7 mouse cellular contexts compared by ENCODE assay signal in genomic region chr10:30089406-30089805, GRCm38 (mm10).
DNase-seq lines count a peak whose midpoint lies in the region; ATAC-seq lines count a peak whose summit lies in the region.

No protein-coding gene starts in this region.

- 48% methylated on average over 7 of the region's 7 CpGs for WGBS in forebrain, embryonic 13.5 days

- intact Hi-C loops in heart, postnatal 14 days (cut with DNase I): no loop called here

- H3K4me3 ChIP-seq in megakaryocyte, embryonic 14.5 days (replicated peaks): peak overlapping the region; percentile 6
- no peak overlapping the region for H3K4me3 ChIP-seq in forebrain, embryonic 13.5 days

- no peak overlapping the region for H3K27ac ChIP-seq in forebrain, embryonic 13.5 days

- DNase-seq in heart, postnatal 14 days: peak; percentile 11 to 13
- DNase-seq in left cerebral cortex, adult 8-10 months (ENCODE audit: low spot score in 2 of 2): peak; percentile 9 to 61
- DNase-seq in spleen, postnatal 36 days (ENCODE audit: low spot score in 2 of 2): no peak
- DNase-seq in retina, embryonic 14.5 days (ENCODE audit: low spot score): no peak

- H3K9me3 ChIP-seq in megakaryocyte, embryonic 14.5 days: peaks cover 7% of the 10 kb centered on the region; the same call in 1 of the 2 replicates
- no peaks in the 10 kb centered on the region for H3K9me3 ChIP-seq in forebrain, embryonic 13.5 days (replicated peaks)

- no peak overlapping the region for H3K4me2 ChIP-seq in forebrain, embryonic 13.5 days

- no peaks in the 10 kb centered on the region for H3K27me3 ChIP-seq in megakaryocyte, embryonic 14.5 days (replicated peaks)
- H3K27me3 ChIP-seq in forebrain, embryonic 13.5 days: no peaks in the 10 kb centered on the region

- no peak for ATAC-seq in megakaryocyte, adult 5-6 weeks (ENCODE audit: poor library complexity, severe bottlenecking)
- peak; percentile 76; the same call in 1 of the 2 replicates for ATAC-seq in forebrain, embryonic 13.5 days

- H3K4me1 ChIP-seq in megakaryocyte, embryonic 14.5 days: no peaks in the 10 kb centered on the region
- no peaks in the 10 kb centered on the region for H3K4me1 ChIP-seq in forebrain, embryonic 13.5 days

- H3K9ac ChIP-seq in forebrain, embryonic 13.5 days: no peak overlapping the region

- H3K36me3 ChIP-seq in megakaryocyte, embryonic 14.5 days (replicated peaks; ENCODE audit: low read length): no peaks in the 10 kb centered on the region
- H3K36me3 ChIP-seq in forebrain, embryonic 13.5 days (ENCODE audit: poor library complexity, severe bottlenecking): no peaks in the 10 kb centered on the region

Comparison
In these comparisons a context has a peak if more than half of its experiments do, and no peak if none do; other contexts are left out.
1. DNase-seq: peak in heart, postnatal 14 days (2 of 2) and left cerebral cortex, adult 8-10 months (2 of 2); none in spleen, postnatal 36 days (0 of 2) and retina, embryonic 14.5 days (single experiment).